Mouse (Mus musculus): ENCODE results near the gene A630076J17Rik. TPM values are rescaled to one million over a fixed set of nuclear protein-coding genes. Genes with fewer than 3 reads are reported as not detected.

The A630076J17Rik gene
- 0.12 and 0.40 TPM in 2 replicates for polyA plus RNA-seq (2015; fragmentation: Nextera tagmentation; extraction: Ambion mirVana)

DNA sequence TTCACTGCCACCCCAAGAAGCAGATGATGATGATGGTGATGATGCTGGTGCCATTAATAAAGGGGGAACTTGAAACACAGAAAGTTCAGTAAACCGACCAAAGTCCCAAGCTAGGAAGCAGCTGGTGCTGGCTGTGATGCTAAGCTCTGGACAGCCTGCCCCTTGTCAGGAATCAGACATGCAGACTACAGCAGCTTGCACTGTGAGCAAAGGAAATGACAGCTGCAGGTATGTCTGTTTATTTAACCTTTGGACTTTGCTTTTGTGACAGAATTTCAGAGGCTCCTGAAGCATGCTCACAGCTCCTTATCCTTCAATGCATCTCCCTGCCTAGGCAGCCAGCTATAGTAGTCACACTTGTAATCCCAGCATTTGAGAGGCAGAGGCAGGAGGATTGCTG, at the start of gene A630076J17Rik:
A630076J17Rik (plus strand) TSS at position 88 of the 400 bp plus-strand sequence.
- Histone ChIP-seq H3K27me3 (no peaks in the 10 kb centered on the region), H3K4me3 (no peak within 1 kb of the TSS), H3K9ac (no peak within 1 kb of the TSS), H3K4me1 (replicated peaks) (no peaks in the 10 kb centered on the region), H3K36me3 (no peaks in the 10 kb centered on the region), H3K27ac (replicated peaks) (no peak within 1 kb of the TSS), H3K4me2 (no peak within 1 kb of the TSS), H3K9me3 (no peaks in the 10 kb centered on the region)
- no peak for ATAC-seq (ENCODE audit: low FRiP score, low read depth)
- 25% methylated on average over 1 of the region's 1 CpGs for WGBS

DNA sequence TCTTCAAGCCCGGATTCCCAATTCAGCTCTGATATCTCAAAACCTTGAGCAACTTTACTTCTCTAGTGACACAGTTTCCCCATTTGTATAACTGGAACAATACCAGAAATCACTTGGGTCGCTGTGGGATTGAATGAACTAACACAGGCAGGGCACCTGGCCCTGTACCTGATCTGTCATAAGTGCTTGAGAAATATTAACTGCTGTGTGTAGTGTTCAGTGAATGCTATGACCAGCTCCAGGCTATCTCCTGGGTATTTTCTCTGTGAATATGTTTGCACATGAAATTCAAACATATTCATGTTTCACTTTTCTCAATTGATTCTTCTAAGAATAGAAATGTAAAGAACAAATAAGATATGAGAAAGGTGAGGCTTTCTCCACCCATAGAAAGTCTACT, 49.6 kb upstream of the A630076J17Rik start:
- Histone ChIP-seq H3K9me3 (no peaks in the 10 kb centered on the region), H3K27me3 (no peaks in the 10 kb centered on the region), H3K27ac (replicated peaks) (no peak overlapping the region), H3K9ac (no peak overlapping the region), H3K36me3 (no peaks in the 10 kb centered on the region), H3K4me1 (replicated peaks) (no peaks in the 10 kb centered on the region), H3K4me3 (no peak overlapping the region), H3K4me2 (no peak overlapping the region)
- ATAC-seq (ENCODE audit: low FRiP score, low read depth) = no peak
- 77% methylated on average over 2 of the region's 2 CpGs for whole genome bisulfite sequencing

DNA sequence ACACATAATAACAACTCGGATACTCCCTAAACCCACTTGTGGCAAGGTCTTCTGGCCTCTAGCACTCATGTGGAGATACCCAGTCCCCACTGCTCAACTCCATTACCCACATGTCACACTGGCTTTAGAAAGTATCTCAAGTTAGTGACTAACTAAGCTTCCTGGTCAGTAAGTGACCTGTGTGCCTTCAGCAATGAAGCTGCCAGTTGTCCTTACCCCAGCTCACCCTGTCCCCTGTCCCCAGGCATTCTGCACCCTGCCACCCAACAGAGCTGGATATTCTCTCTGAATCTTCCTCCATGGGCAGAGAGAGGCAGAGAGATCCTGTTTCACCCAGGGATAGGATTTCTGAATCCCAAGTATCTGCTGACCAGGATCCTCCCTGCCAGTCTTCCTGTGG, 47.7 kb upstream of the A630076J17Rik start, which contains the start of gene Kcna10:
Kcna10 (plus strand) TSS at position 301 of the 400 bp plus-strand sequence.
- Histone ChIP-seq H3K27ac (replicated peaks) (no peak within 1 kb of the TSS), H3K27me3 (no peaks in the 10 kb centered on the region), H3K4me2 (no peak within 1 kb of the TSS), H3K4me3 (no peak within 1 kb of the TSS), H3K4me1 (replicated peaks) (no peaks in the 10 kb centered on the region), H3K36me3 (no peaks in the 10 kb centered on the region), H3K9me3 (no peaks in the 10 kb centered on the region), H3K9ac (no peak within 1 kb of the TSS)
- WGBS = 89% methylated on average over 1 of the region's 1 CpGs
- no peak for ATAC-seq (ENCODE audit: low FRiP score, low read depth)

DNA sequence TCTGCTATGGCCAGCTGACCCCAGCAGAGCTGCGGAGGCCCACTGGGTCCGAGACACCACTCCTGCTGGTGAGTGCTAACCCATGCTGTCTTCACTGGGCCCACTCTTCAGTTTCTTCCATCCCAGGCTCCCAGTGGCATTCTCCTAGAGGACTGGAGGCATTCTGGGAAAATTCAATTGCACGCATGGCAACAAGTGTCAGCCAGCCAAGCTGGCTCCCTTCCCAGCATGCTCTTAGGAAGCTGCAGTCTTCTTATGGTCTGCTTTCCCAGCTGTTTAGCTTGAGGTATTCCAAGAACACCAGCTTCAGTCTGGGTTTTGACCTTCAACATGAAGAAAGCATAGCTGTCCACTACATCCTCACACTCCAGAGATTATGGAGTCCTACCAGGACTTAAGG, 47.2 kb upstream of the A630076J17Rik start:
- Histone ChIP-seq H3K9ac (no peak overlapping the region), H3K4me1 (replicated peaks) (no peaks in the 10 kb centered on the region), H3K27ac (replicated peaks) (no peak overlapping the region), H3K27me3 (no peaks in the 10 kb centered on the region), H3K9me3 (no peaks in the 10 kb centered on the region), H3K4me2 (no peak overlapping the region), H3K4me3 (no peak overlapping the region), H3K36me3 (no peaks in the 10 kb centered on the region)
- ATAC-seq (ENCODE audit: low FRiP score, low read depth) = no peak
- 80% methylated on average over 3 of the region's 3 CpGs for WGBS

- Histone ChIP-seq H3K36me3 (no peaks in the 10 kb centered on the region), H3K4me1 (replicated peaks) (no peaks in the 10 kb centered on the region), H3K27me3 (no peaks in the 10 kb centered on the region), H3K9ac (no peak overlapping the region), H3K9me3 (no peaks in the 10 kb centered on the region), H3K4me2 (no peak overlapping the region), H3K4me3 (no peak overlapping the region), H3K27ac (replicated peaks) (no peak overlapping the region)
- 76% methylated on average over 3 of the region's 3 CpGs for WGBS
- ATAC-seq (ENCODE audit: low FRiP score, low read depth) = no peak
These were observed 44.8 kb upstream of the A630076J17Rik start for GRCm38 (mm10) chr3:107185597-107185996.

- no peak overlapping the region for H3K4me3 ChIP-seq
- H3K9me3 ChIP-seq = no peaks in the 10 kb centered on the region
- no peak for ATAC-seq (ENCODE audit: low FRiP score, low read depth)
- H3K27ac ChIP-seq (replicated peaks) = no peak overlapping the region
- no peaks in the 10 kb centered on the region for H3K36me3 ChIP-seq
- no peak overlapping the region for H3K9ac ChIP-seq
- 63% methylated on average over 4 of the region's 4 CpGs for WGBS
- H3K4me2 ChIP-seq = no peak overlapping the region
- H3K4me1 ChIP-seq (replicated peaks) = no peaks in the 10 kb centered on the region
- H3K27me3 ChIP-seq = no peaks in the 10 kb centered on the region
These were observed 43.4 kb upstream of the A630076J17Rik start for GRCm38 (mm10) chr3:107187022-107187421.

- H3K4me3 ChIP-seq = no peak overlapping the region
- no peak overlapping the region for H3K27ac ChIP-seq (replicated peaks)
- no peak overlapping the region for H3K9ac ChIP-seq
- H3K4me2 ChIP-seq = no peak overlapping the region
- 36% methylated on average over 6 of the region's 6 CpGs for WGBS
- H3K4me1 ChIP-seq (replicated peaks) = no peaks in the 10 kb centered on the region
- H3K36me3 ChIP-seq = no peaks in the 10 kb centered on the region
- no peaks in the 10 kb centered on the region for H3K9me3 ChIP-seq
- H3K27me3 ChIP-seq = no peaks in the 10 kb centered on the region
- peak; percentile 86 for ATAC-seq (ENCODE audit: low FRiP score, low read depth)
These were observed 42.1 kb upstream of the A630076J17Rik start for GRCm38 (mm10) chr3:107188226-107188899.

DNA sequence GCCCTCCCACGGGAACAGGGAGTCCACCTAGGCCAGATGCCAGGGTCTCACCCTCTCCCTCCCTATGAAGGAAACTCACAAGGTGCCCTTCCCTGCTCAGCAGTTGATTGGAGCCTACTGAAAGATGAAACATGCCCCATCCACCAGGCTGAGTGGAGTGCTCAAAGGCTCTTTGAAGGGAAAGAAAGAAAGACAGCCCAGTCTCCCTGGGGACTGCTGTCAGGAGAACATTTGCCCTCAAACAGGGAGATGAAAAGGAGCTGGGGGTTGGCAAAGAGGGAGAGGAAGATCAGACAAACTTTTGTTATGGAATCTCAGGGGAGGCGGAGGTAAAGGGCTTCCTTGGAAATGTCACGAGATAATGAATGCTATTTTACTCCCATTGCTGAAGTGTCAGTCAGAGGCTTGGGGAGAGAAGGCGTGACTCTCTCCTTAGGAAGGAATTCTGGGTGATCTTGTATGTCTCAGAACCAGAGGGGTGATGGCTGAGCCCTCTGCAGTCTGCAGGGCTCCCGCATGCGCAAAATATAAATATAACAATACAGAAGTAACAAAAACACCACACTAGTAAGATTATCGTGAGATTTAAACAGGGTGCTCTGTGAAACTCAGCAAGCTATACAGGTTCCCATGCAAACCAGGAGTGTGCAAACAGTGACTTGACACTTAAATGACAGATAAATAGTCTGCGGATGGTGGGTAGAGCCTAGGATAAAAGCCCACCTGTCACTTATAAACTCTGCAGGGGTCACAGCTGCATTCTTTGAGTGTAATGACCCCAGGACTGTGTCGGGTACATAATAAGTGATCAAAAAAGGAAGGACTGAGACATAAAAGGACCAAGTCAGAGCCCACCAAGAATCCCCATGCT, 28.9 kb upstream of the A630076J17Rik start:
- Histone ChIP-seq H3K4me3 (no peak overlapping the region), H3K9ac (no peak overlapping the region), H3K4me2 (no peak overlapping the region), H3K36me3 (no peaks in the 10 kb centered on the region), H3K27ac (replicated peaks) (no peak overlapping the region), H3K27me3 (no peaks in the 10 kb centered on the region), H3K9me3 (no peaks in the 10 kb centered on the region), H3K4me1 (replicated peaks) (0 out of 2 replicates have a peak, but pooled peaks cover 3% of the 10 kb centered on the region)
- no peak for ATAC-seq (ENCODE audit: low FRiP score, low read depth)
- WGBS = 25% methylated on average over 9 of the region's 9 CpGs

DNA sequence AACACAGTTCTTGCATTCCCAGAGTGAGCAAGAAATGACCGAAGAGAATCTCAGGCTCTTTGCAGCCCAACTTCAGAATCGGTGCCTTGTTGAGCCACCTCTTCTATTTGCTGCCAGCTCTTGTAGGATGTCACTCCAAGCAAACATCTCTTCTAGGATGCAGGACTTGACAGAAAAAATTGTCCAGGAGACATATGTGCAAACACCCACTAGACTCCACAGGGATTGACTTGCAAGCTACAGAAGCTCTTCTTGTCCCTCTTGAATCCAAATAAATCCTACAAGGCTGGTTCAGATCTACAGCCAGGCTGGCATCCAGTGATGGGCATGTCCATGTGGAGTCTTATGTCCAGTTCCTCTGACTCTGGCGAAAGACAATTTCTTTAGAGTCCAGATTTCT, 26.0 kb upstream of the A630076J17Rik start:
- peaks cover 13% of the 10 kb centered on the region for H3K4me1 ChIP-seq (replicated peaks)
- no peaks in the 10 kb centered on the region for H3K36me3 ChIP-seq
- no peak overlapping the region for H3K27ac ChIP-seq (replicated peaks)
- no peaks in the 10 kb centered on the region for H3K9me3 ChIP-seq
- no peaks in the 10 kb centered on the region for H3K27me3 ChIP-seq
- H3K4me2 ChIP-seq = no peak overlapping the region
- no peak overlapping the region for H3K4me3 ChIP-seq
- H3K9ac ChIP-seq = no peak overlapping the region
- WGBS = 93% methylated on average over 3 of the region's 3 CpGs
- no peak for ATAC-seq (ENCODE audit: low FRiP score, low read depth)

GRCm38 (mm10) chr3:107205170-107205569, 25.2 kb upstream of the A630076J17Rik start:
- no peak for ATAC-seq (ENCODE audit: low FRiP score, low read depth)
- H3K9me3 ChIP-seq = no peaks in the 10 kb centered on the region
- H3K27me3 ChIP-seq = no peaks in the 10 kb centered on the region

DNA sequence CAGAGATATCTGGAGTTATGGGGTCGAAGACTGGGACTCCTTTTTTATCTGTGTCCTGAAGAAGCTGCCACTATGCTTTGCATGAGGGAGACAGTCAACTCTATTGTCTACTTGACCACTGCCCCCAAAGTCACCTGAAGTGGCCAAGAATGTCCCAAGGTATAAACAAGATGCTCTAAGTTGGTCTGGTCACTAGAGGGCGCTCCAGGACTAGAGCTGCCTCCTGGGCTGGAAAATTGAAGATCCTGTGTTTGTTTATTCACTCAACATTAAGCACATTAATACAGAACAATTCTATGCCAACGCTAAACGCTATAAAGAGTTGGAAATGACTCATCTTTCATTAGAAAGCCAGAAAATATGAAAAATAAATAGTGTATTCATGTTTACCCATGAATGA, 24.4 kb upstream of the A630076J17Rik start:
- H3K36me3 ChIP-seq = no peaks in the 10 kb centered on the region
- no peaks in the 10 kb centered on the region for H3K9me3 ChIP-seq
- H3K4me2 ChIP-seq = no peak overlapping the region
- H3K4me1 ChIP-seq (replicated peaks) = peaks cover 13% of the 10 kb centered on the region
- WGBS = 18% methylated on average over 4 of the region's 4 CpGs
- ATAC-seq (ENCODE audit: low FRiP score, low read depth) = no peak
- no peak overlapping the region for H3K9ac ChIP-seq
- H3K4me3 ChIP-seq = no peak overlapping the region
- no peaks in the 10 kb centered on the region for H3K27me3 ChIP-seq
- no peak overlapping the region for H3K27ac ChIP-seq (replicated peaks)

More at GRCm38 (mm10) chr3:107205170-107205569, 25.2 kb upstream of the A630076J17Rik start:
- Histone ChIP-seq H3K4me3 (no peak overlapping the region), H3K4me1 (replicated peaks) (peaks cover 13% of the 10 kb centered on the region), H3K36me3 (no peaks in the 10 kb centered on the region), H3K27ac (replicated peaks) (no peak overlapping the region), H3K9ac (no peak overlapping the region), H3K4me2 (no peak overlapping the region)

GRCm38 (mm10) chr3:107206490-107207150, 23.8 kb upstream of the A630076J17Rik start:
- Histone ChIP-seq H3K4me2 (no peak overlapping the region), H3K9me3 (no peaks in the 10 kb centered on the region), H3K27me3 (no peaks in the 10 kb centered on the region), H3K4me1 (replicated peaks) (peaks cover 13% of the 10 kb centered on the region), H3K4me3 (no peak overlapping the region), H3K9ac (no peak overlapping the region), H3K27ac (replicated peaks) (no peak overlapping the region), H3K36me3 (no peaks in the 10 kb centered on the region)
- ATAC-seq (ENCODE audit: low FRiP score, low read depth) = no peak
- WGBS = 38% methylated on average over 4 of the region's 4 CpGs

All from hindbrain, embryonic 15.5 days (tissue).